Mouse (Mus musculus) forebrain, embryonic 12.5 days (tissue): ENCODE measurements at regions not wholly inside any gene's neighbourhood (a gene's known extent, or its start where the extent isn't known, plus 50 kb on each side); places are given as distances from the start of the nearest gene placed in this dataset.
A peak's percentile ranks its signal among the peaks of the same experiment; 100 is the strongest.

Source experiments
- ATAC-seq: fragments of 200-750 bp; cut with Nextera tagmentation; 2 replicates; pipeline ENCODE4 v1.8.0; 2017; ENCODE audit warnings: moderate TSS enrichment; ENCODE audit not compliant: low FRiP score
- H3K27ac ChIP-seq: fragments of 300-500 bp; sonication (generic); 2 replicates; pipeline ENCODE4 v1.5.1; 2016; ENCODE audit warnings: mild to moderate bottlenecking
- H3K27me3 ChIP-seq: fragments of 300-500 bp; sonication (generic); 2 replicates; pipeline ENCODE4 v1.6.1; 2016; ENCODE audit warnings: mild to moderate bottlenecking
- H3K36me3 ChIP-seq: fragments of 300-500 bp; sonication (generic); replicated peaks from 2 replicates; pipeline ENCODE4 v1.6.1; 2016; ENCODE audit warnings: mild to moderate bottlenecking
- H3K4me1 ChIP-seq: fragments of 300-500 bp; sonication (generic); 2 replicates; pipeline ENCODE4 v1.6.1; 2016
- H3K4me2 ChIP-seq: fragments of 300-500 bp; sonication (generic); 2 replicates; pipeline ENCODE4 v1.6.1; 2016; ENCODE audit warnings: mild to moderate bottlenecking, moderate library complexity
- H3K4me3 ChIP-seq: fragments of 300-500 bp; sonication (generic); replicated peaks from 2 replicates; pipeline ENCODE4 v1.5.1; 2016; ENCODE audit warnings: mild to moderate bottlenecking
- H3K9ac ChIP-seq: fragments of 300-500 bp; sonication (generic); 2 replicates; pipeline ENCODE4 v1.6.1; 2016; ENCODE audit warnings: mild to moderate bottlenecking
- H3K9me3 ChIP-seq: fragments of 300-500 bp; sonication (generic); 2 replicates; pipeline ENCODE4 v1.6.1; 2016
- WGBS: fragments of 180-500 bp; shearing (Covaris S2); methylation state at CpG from one replicate; pipeline ENCODE4 v1.1.7; 2016; 5-methylcytosine and 5-hydroxymethylcytosine counted together

- Histone ChIP-seq H3K36me3 (no peaks in the 10 kb centered on the region), H3K4me3 (no peak overlapping the region), H3K4me1 (no peaks in the 10 kb centered on the region), H3K27ac (no peak overlapping the region), H3K9ac (no peak overlapping the region), H3K4me2 (no peak overlapping the region), H3K9me3 (no peaks in the 10 kb centered on the region), H3K27me3 (no peaks in the 10 kb centered on the region)
- WGBS: 73% methylated on average over 2 of the region's 2 CpGs
- no peak for ATAC-seq
Measured at GRCm38 (mm10) chr3:104343096-104343495, 122.9 kb upstream of the Magi3 start.

- WGBS: 76% methylated on average over 6 of the region's 6 CpGs
- Histone ChIP-seq H3K9ac (no peak overlapping the region), H3K4me3 (no peak overlapping the region), H3K27ac (no peak overlapping the region), H3K36me3 (no peaks in the 10 kb centered on the region), H3K4me2 (no peak overlapping the region), H3K4me1 (peaks cover 5% of the 10 kb centered on the region), H3K27me3 (no peaks in the 10 kb centered on the region), H3K9me3 (no peaks in the 10 kb centered on the region)
- ATAC-seq: no peak
Measured at GRCm38 (mm10) chr3:104342220-104342619, 122.0 kb upstream of the Magi3 start.

GRCm38 (mm10) chr3:104340331-104340730 lies 120.2 kb upstream of the Magi3 start:
- H3K4me3 ChIP-seq: no peak overlapping the region
- H3K9me3 ChIP-seq: no peaks in the 10 kb centered on the region
- no peak overlapping the region for H3K27ac ChIP-seq
- 66% methylated on average over 2 of the region's 2 CpGs for WGBS
- no peak overlapping the region for H3K9ac ChIP-seq
- no peak overlapping the region for H3K4me2 ChIP-seq
- no peaks in the 10 kb centered on the region for H3K36me3 ChIP-seq
- no peaks in the 10 kb centered on the region for H3K27me3 ChIP-seq
- ATAC-seq: no peak
- peaks cover 15% of the 10 kb centered on the region for H3K4me1 ChIP-seq

- peak; percentile 51; the same call in 1 of the 2 replicates for ATAC-seq
- no peaks in the 10 kb centered on the region for H3K36me3 ChIP-seq
- H3K9ac ChIP-seq: no peak overlapping the region
- H3K9me3 ChIP-seq: no peaks in the 10 kb centered on the region
- H3K4me2 ChIP-seq: no peak overlapping the region
- no peak overlapping the region for H3K4me3 ChIP-seq
- 55% methylated on average over 5 of the region's 5 CpGs for WGBS
- no peaks in the 10 kb centered on the region for H3K27me3 ChIP-seq
- H3K27ac ChIP-seq: peak overlapping the region; percentile 38; the same call in 1 of the 2 replicates
- H3K4me1 ChIP-seq: peaks cover 22% of the 10 kb centered on the region
Measured at GRCm38 (mm10) chr3:104336867-104337266, 116.7 kb upstream of the Magi3 start.

DNA sequence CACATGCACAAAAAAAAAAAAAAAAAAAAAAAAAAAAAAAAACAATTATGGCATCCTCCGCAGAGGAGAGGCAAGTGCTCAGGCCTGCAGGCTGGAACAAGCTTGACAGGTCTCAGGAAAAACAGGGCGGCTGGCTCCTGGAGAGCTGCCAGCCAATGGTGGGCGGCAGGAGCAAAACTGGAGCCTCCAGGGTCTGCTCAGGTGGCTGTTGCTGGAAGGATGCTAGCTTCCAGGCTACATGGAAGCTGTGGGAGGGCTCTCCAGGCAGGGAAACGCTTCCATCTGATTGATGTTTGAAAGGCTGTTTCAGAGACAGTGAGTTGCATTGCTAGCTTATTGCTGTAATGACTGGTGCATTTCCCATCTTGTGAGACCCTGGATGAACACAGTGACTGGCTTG lies 116.1 kb upstream of the Magi3 start:
- Histone ChIP-seq H3K9me3 (no peaks in the 10 kb centered on the region), H3K4me1 (peaks cover 22% of the 10 kb centered on the region), H3K36me3 (no peaks in the 10 kb centered on the region), H3K4me2 (no peak overlapping the region), H3K4me3 (no peak overlapping the region), H3K27ac (peak overlapping the region; percentile 38; the same call in 1 of the 2 replicates), H3K9ac (no peak overlapping the region), H3K27me3 (no peaks in the 10 kb centered on the region)
- no peak for ATAC-seq
- 52% methylated on average over 4 of the region's 4 CpGs for WGBS

DNA sequence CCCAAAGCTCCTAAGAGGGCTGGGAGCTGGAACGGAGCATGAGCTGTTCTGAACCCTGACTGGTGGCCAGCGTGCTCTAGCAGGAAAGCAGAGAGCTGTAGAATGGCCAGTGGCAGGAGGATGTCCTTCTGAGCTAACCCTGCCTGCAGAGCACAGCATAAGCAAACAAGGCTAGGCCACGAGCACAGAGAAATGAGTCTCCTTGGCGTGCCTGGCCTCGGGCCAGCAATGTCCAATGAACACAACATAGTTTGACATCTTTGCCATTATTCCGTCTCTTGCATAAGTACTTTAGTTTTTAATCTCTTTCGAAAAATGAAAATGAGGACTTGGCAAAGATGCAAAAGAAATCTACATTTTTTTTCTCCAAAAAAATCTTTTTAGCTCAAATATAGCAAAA lies 114.6 kb upstream of the Magi3 start:
- Histone ChIP-seq H3K9me3 (no peaks in the 10 kb centered on the region), H3K4me3 (no peak overlapping the region), H3K27me3 (no peaks in the 10 kb centered on the region), H3K9ac (no peak overlapping the region), H3K27ac (no peak overlapping the region), H3K4me2 (no peak overlapping the region), H3K36me3 (no peaks in the 10 kb centered on the region), H3K4me1 (peaks cover 22% of the 10 kb centered on the region)
- no peak for ATAC-seq
- 87% methylated on average over 7 of the region's 7 CpGs for WGBS

GRCm38 (mm10) chr3:104333345-104333744 lies 113.2 kb upstream of the Magi3 start:
- Histone ChIP-seq H3K9me3 (no peaks in the 10 kb centered on the region), H3K36me3 (no peaks in the 10 kb centered on the region), H3K27me3 (no peaks in the 10 kb centered on the region), H3K4me3 (no peak overlapping the region), H3K4me1 (peaks cover 22% of the 10 kb centered on the region), H3K9ac (no peak overlapping the region), H3K27ac (no peak overlapping the region), H3K4me2 (no peak overlapping the region)
- no peak for ATAC-seq
- WGBS: 73% methylated on average over 10 of the region's 10 CpGs

DNA sequence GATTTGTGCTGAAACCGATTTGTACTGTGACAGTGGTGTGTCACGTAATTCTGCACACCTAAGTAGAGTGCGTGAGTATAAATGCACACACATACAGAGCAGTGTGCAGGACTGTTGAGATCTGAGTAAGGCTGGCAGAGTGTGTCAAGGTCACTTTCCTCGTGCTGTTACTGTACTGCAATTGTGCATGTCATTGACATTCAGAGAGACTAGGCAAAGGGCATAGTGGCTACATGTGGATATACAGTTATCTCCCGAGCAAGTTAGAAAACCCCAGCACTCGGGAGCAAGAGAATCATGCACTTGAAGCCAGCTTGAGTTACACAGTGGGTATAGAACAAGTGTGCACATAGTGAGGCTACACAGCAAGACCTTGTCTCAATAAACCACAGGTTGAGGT lies 110.5 kb upstream of the Magi3 start:
- Histone ChIP-seq H3K4me1 (peaks cover 7% of the 10 kb centered on the region; the same call in 1 of the 2 replicates), H3K9ac (no peak overlapping the region), H3K4me2 (no peak overlapping the region), H3K9me3 (no peaks in the 10 kb centered on the region), H3K27ac (no peak overlapping the region), H3K4me3 (no peak overlapping the region), H3K27me3 (no peaks in the 10 kb centered on the region), H3K36me3 (no peaks in the 10 kb centered on the region)
- 87% methylated on average over 6 of the region's 6 CpGs for WGBS
- ATAC-seq: no peak

DNA sequence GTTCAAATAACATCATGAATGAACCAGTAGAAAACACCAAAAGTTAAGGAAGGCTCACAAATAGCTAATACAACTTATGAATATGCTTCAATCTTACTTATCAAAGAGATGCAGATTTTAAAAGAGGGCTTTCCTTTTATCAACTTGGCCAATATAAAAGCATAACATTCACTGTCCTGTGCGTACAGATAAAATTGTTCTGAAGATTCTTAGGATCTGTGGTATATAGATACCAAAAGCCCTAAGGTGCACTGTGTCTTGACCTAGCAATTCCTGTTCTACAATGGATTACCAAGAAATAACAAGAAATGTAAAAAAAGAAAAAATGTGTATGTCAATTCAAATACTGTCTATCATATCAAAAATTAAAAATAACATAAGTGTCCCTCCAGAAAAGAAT lies 107.7 kb upstream of the Magi3 start:
- WGBS: 86% methylated on average over 1 of the region's 1 CpGs

GRCm38 (mm10) chr3:104327034-104327729 lies 107.0 kb upstream of the Magi3 start:
- Histone ChIP-seq H3K4me1 (no peaks in the 10 kb centered on the region), H3K9ac (no peak overlapping the region), H3K27ac (no peak overlapping the region), H3K9me3 (no peaks in the 10 kb centered on the region), H3K27me3 (no peaks in the 10 kb centered on the region), H3K36me3 (no peaks in the 10 kb centered on the region), H3K4me2 (no peak overlapping the region), H3K4me3 (no peak overlapping the region)
- WGBS: 86% methylated on average over 12 of the region's 12 CpGs
- no peak for ATAC-seq

More for the DNA sequence above, 107.7 kb upstream of the Magi3 start:
- Histone ChIP-seq H3K36me3 (no peaks in the 10 kb centered on the region), H3K27ac (no peak overlapping the region), H3K9ac (no peak overlapping the region), H3K27me3 (no peaks in the 10 kb centered on the region), H3K4me2 (no peak overlapping the region), H3K4me3 (no peak overlapping the region), H3K4me1 (0 out of 2 replicates have a peak, but pooled peaks cover 3% of the 10 kb centered on the region), H3K9me3 (no peaks in the 10 kb centered on the region)
- ATAC-seq: no peak

- no peak for ATAC-seq
- Histone ChIP-seq H3K4me2 (no peak overlapping the region), H3K9ac (no peak overlapping the region), H3K27ac (no peak overlapping the region), H3K4me1 (peaks cover 11% of the 10 kb centered on the region), H3K27me3 (no peaks in the 10 kb centered on the region), H3K36me3 (no peaks in the 10 kb centered on the region), H3K9me3 (no peaks in the 10 kb centered on the region), H3K4me3 (no peak overlapping the region)
- WGBS: 80% methylated on average over 2 of the region's 2 CpGs
Measured at GRCm38 (mm10) chr3:104322591-104322990, 102.4 kb upstream of the Magi3 start.

DNA sequence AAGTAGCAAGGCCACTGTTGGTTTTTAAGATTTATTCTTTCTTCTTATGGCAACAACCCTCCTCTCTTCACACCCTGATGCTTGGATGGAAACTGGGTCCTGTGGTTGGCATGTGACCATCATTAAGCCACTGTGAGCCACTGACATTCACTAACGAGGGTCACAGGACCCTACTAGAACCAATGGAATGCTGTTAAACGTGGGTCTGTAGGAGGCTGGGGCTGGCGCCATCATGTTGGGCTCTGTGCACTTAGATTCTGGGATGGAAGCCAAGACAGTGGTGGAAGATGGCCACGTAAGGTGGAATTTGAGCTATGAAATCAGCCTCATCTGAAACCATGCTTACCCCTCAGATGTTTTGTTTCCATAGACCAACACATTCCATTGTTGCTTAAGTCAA lies 100.2 kb upstream of the Magi3 start:
- no peak overlapping the region for H3K4me2 ChIP-seq
- 63% methylated on average over 4 of the region's 4 CpGs for WGBS
- no peak for ATAC-seq
- H3K27me3 ChIP-seq: no peaks in the 10 kb centered on the region
- peaks cover 11% of the 10 kb centered on the region for H3K4me1 ChIP-seq
- H3K36me3 ChIP-seq: no peaks in the 10 kb centered on the region
- no peak overlapping the region for H3K4me3 ChIP-seq
- H3K27ac ChIP-seq: no peak overlapping the region
- no peak overlapping the region for H3K9ac ChIP-seq
- no peaks in the 10 kb centered on the region for H3K9me3 ChIP-seq

GRCm38 (mm10) chr3:104319377-104319776 lies 99.2 kb upstream of the Magi3 start:
- no peaks in the 10 kb centered on the region for H3K9me3 ChIP-seq
- no peak overlapping the region for H3K9ac ChIP-seq
- peak overlapping the region; percentile 33; the same call in 1 of the 2 replicates for H3K27ac ChIP-seq
- no peak overlapping the region for H3K4me3 ChIP-seq
- peak; percentile 58; the same call in 1 of the 2 replicates for ATAC-seq
- H3K4me1 ChIP-seq: peaks cover 11% of the 10 kb centered on the region
- WGBS: 34% methylated on average over 6 of the region's 6 CpGs
- H3K27me3 ChIP-seq: no peaks in the 10 kb centered on the region
- H3K36me3 ChIP-seq: no peaks in the 10 kb centered on the region
- no peak overlapping the region for H3K4me2 ChIP-seq
